ENCODE assay signal across 12 mouse cellular contexts in genomic region chr3:157848503-157848902, GRCm38 (mm10).
DNase-seq lines count a peak whose midpoint lies in the region; ATAC-seq and TF ChIP-seq lines count a peak whose summit lies in the region.
"Had no signal": no experiment of that assay in that cellular context is flagged by ENCODE, and none has a peak within 500 bp of the region (broad histone marks: within the 10 kb centered on the region; RNA-seq: fewer than 3 reads in every experiment).

No protein-coding gene starts in this region.

- WGBS in heart, embryonic 11.5 days (ENCODE audit: insufficient replicate concordance) = 15% methylated on average over 2 of the region's 2 CpGs
- WGBS in stomach, embryonic 14.5 days = 24% methylated on average over 2 of the region's 2 CpGs
- WGBS in stomach, postnatal 0 days = 50% methylated on average over 2 of the region's 2 CpGs
- 48% methylated on average over 2 of the region's 2 CpGs for WGBS in embryonic facial prominence, embryonic 11.5 days

- TF ChIP-seq EP300 in stomach, postnatal 0 days (optimal IDR thresholded peaks at IDR 0.05) = no peak

- TF ChIP-seq CTCF in stomach, postnatal 0 days (IDR thresholded peaks at IDR 0.05; ENCODE audit: low read depth) = no peak

- no peaks in the 10 kb centered on the region for H3K36me3 ChIP-seq in heart, embryonic 11.5 days (ENCODE audit: control insufficient read depth, insufficient read depth, low read length)
- H3K36me3 ChIP-seq in stomach, embryonic 14.5 days (ENCODE audit: control insufficient read depth, insufficient read depth, low read length) = no peaks in the 10 kb centered on the region
- no peaks in the 10 kb centered on the region for H3K36me3 ChIP-seq in stomach, postnatal 0 days (ENCODE audit: control insufficient read depth, insufficient read depth, low read length)
- no peaks in the 10 kb centered on the region for H3K36me3 ChIP-seq in embryonic facial prominence, embryonic 11.5 days (replicated peaks; ENCODE audit: control insufficient read depth, insufficient read depth, low read depth, low read length)
- H3K36me3 ChIP-seq: midbrain, embryonic 12.5 days had no signal

- H3K9me3 ChIP-seq in heart, embryonic 11.5 days (replicated peaks; ENCODE audit: control insufficient read depth, low read length) = no peaks in the 10 kb centered on the region
- H3K9me3 ChIP-seq in stomach, embryonic 14.5 days (ENCODE audit: control insufficient read depth, low read depth, low read length) = no peaks in the 10 kb centered on the region
- H3K9me3 ChIP-seq in stomach, postnatal 0 days (ENCODE audit: control insufficient read depth, low read length) = no peaks in the 10 kb centered on the region
- H3K9me3 ChIP-seq in embryonic facial prominence, embryonic 11.5 days (replicated peaks; ENCODE audit: control insufficient read depth, low read length) = no peaks in the 10 kb centered on the region
- H3K9me3 ChIP-seq: midbrain, embryonic 12.5 days had no signal

- ATAC-seq in heart, embryonic 11.5 days (replicated peaks; ENCODE audit: insufficient number of reproducible peaks, low FRiP score, low TSS enrichment) = peak; percentile 68; the same call in 1 of the 2 replicates
- no peak for ATAC-seq in stomach, embryonic 14.5 days (ENCODE audit: insufficient number of reproducible peaks, insufficient read depth, low FRiP score, low read depth)
- ATAC-seq in stomach, postnatal 0 days (ENCODE audit: low FRiP score, low TSS enrichment) = no peak
- no peak; the same call in 1 of the 2 replicates for ATAC-seq in embryonic facial prominence, embryonic 11.5 days (replicated peaks; ENCODE audit: insufficient number of reproducible peaks, low FRiP score, low TSS enrichment, low read depth)
- ATAC-seq: CD4-positive, CD25-positive, alpha-beta regulatory T cell, adult 4 months had no signal

- no peaks in the 10 kb centered on the region for H3K27me3 ChIP-seq in heart, embryonic 11.5 days (ENCODE audit: control insufficient read depth, insufficient read depth, low read length)
- H3K27me3 ChIP-seq in stomach, embryonic 14.5 days (ENCODE audit: control insufficient read depth, insufficient read depth, low read length) = no peaks in the 10 kb centered on the region
- no peaks in the 10 kb centered on the region for H3K27me3 ChIP-seq in stomach, postnatal 0 days (ENCODE audit: control insufficient read depth, insufficient read depth, low read length)
- H3K27me3 ChIP-seq in embryonic facial prominence, embryonic 11.5 days (ENCODE audit: control insufficient read depth, insufficient read depth, low read length) = no peaks in the 10 kb centered on the region
- H3K27me3 ChIP-seq: midbrain, embryonic 12.5 days had no signal

- H3K4me2 ChIP-seq in heart, embryonic 11.5 days = no peak overlapping the region
- H3K4me2 ChIP-seq in stomach, embryonic 14.5 days (replicated peaks; ENCODE audit: low read depth, low read length) = no peak overlapping the region
- H3K4me2 ChIP-seq in stomach, postnatal 0 days (replicated peaks; ENCODE audit: low read depth) = no peak overlapping the region
- no peak overlapping the region for H3K4me2 ChIP-seq in embryonic facial prominence, embryonic 11.5 days (ENCODE audit: low read depth, low read length)
- H3K4me2 ChIP-seq: midbrain, embryonic 12.5 days had no signal

- H3K9ac ChIP-seq in heart, embryonic 11.5 days (ENCODE audit: low read depth, low read length) = no peak overlapping the region
- no peak overlapping the region for H3K9ac ChIP-seq in stomach, embryonic 14.5 days (replicated peaks; ENCODE audit: low read depth, low read length)
- no peak overlapping the region for H3K9ac ChIP-seq in stomach, postnatal 0 days (ENCODE audit: low read length)
- no peak overlapping the region for H3K9ac ChIP-seq in embryonic facial prominence, embryonic 11.5 days (replicated peaks; ENCODE audit: low read length)
- H3K9ac ChIP-seq: midbrain, embryonic 12.5 days had no signal

- intact Hi-C loops in heart, postnatal 14 days (cut with DNase I) = no loop called here
- intact Hi-C loops in left cerebral cortex, postnatal 14 days (cut with DNase I) = no loop called here

- peak overlapping the region; percentile 90 for H3K27ac ChIP-seq in heart, embryonic 11.5 days (ENCODE audit: low read depth, low read length)
- H3K27ac ChIP-seq in stomach, embryonic 14.5 days (ENCODE audit: low read length) = peak overlapping the region; percentile 27
- H3K27ac ChIP-seq in stomach, postnatal 0 days (replicated peaks) = no peak overlapping the region
- H3K27ac ChIP-seq in embryonic facial prominence, embryonic 11.5 days (replicated peaks; ENCODE audit: low read depth, low read length) = no peak overlapping the region
- H3K27ac ChIP-seq: midbrain, embryonic 12.5 days had no signal

- no peak overlapping the region for H3K4me3 ChIP-seq in heart, embryonic 11.5 days (ENCODE audit: low read depth, low read length)
- no peak overlapping the region for H3K4me3 ChIP-seq in stomach, embryonic 14.5 days (ENCODE audit: low read depth, low read length)
- H3K4me3 ChIP-seq in stomach, postnatal 0 days (ENCODE audit: low read depth, low read length) = no peak overlapping the region
- no peak overlapping the region for H3K4me3 ChIP-seq in embryonic facial prominence, embryonic 11.5 days (ENCODE audit: low read depth, low read length)
- H3K4me3 ChIP-seq: midbrain, embryonic 12.5 days had no signal

- DNase-seq in heart, postnatal 14 days = no peak
- no peak for DNase-seq in stomach, postnatal 0 days (ENCODE audit: low spot score)
- peak; percentile 9 for DNase-seq in embryonic facial prominence, embryonic 11.5 days (ENCODE audit: low spot score)
- peak; percentile 14 for DNase-seq in yolk sac, embryonic 10.5 days (ENCODE audit: low spot score)
- no peak for DNase-seq in left cerebral cortex, postnatal 14 days (ENCODE audit: low spot score in 2 of 2)
- no peak for DNase-seq in adipocyte (ENCODE audit: low spot score)
- DNase-seq: cerebellum, postnatal 25 days; right cerebral cortex, postnatal 25 days had no signal

- peaks cover 6% of the 10 kb centered on the region; the same call in 1 of the 2 replicates for H3K4me1 ChIP-seq in heart, embryonic 11.5 days (ENCODE audit: control insufficient read depth, insufficient read depth, low read length)
- H3K4me1 ChIP-seq in stomach, embryonic 14.5 days (ENCODE audit: control insufficient read depth, insufficient read depth, low read length) = no peaks in the 10 kb centered on the region
- no peaks in the 10 kb centered on the region for H3K4me1 ChIP-seq in stomach, postnatal 0 days (replicated peaks; ENCODE audit: control insufficient read depth, insufficient read depth)
- no peaks in the 10 kb centered on the region for H3K4me1 ChIP-seq in embryonic facial prominence, embryonic 11.5 days (ENCODE audit: control insufficient read depth, insufficient read depth, low read length)
- H3K4me1 ChIP-seq: midbrain, embryonic 12.5 days had no signal

Comparison
In these comparisons a context has a peak if more than half of its experiments do, and no peak if none do; other contexts are left out.
1. H3K27ac ChIP-seq: peak in heart, embryonic 11.5 days (single experiment) and stomach, embryonic 14.5 days (single experiment); none in stomach, postnatal 0 days (single experiment) and embryonic facial prominence, embryonic 11.5 days (single experiment).
2. DNase-seq: peak in embryonic facial prominence, embryonic 11.5 days (single experiment) and yolk sac, embryonic 10.5 days (single experiment); none in heart, postnatal 14 days (0 of 2), stomach, postnatal 0 days (single experiment), left cerebral cortex, postnatal 14 days (0 of 2) and adipocyte (single experiment).